Mouse (Mus musculus) limb, embryonic 14.5 days (tissue): Measurements from ENCODE around the gene Mark4. TPM values are rescaled to one million over a fixed set of nuclear protein-coding genes. Genes with fewer than 3 reads are reported as not detected.

Experiments used
- ATAC-seq: fragments of 200-750 bp; cut with Nextera tagmentation; 2 replicates; pipeline ENCODE4 v1.8.0; 2017; ENCODE audit warnings: low read depth, moderate number of reproducible peaks, moderate TSS enrichment; ENCODE audit not compliant: low FRiP score
- DNase-seq: peaks from one replicate; pipeline ENCODE4 v3.0.0-alpha.2; 2015; ENCODE audit warnings: low spot score
- H3K27ac ChIP-seq: fragments of 300-500 bp; sonication (generic); replicated peaks from 2 replicates; pipeline ENCODE4 v1.5.1; 2014; ENCODE audit warnings: low read depth, mild to moderate bottlenecking, low read length, moderate library complexity, mixed read lengths
- H3K27me3 ChIP-seq: fragments of 300-500 bp; sonication (generic); 2 replicates; pipeline ENCODE4 v1.6.1; 2014; ENCODE audit warnings: low read length, mixed read lengths; ENCODE audit not compliant: control insufficient read depth, insufficient read depth
- H3K36me3 ChIP-seq: fragments of 300-500 bp; sonication (generic); 2 replicates; pipeline ENCODE4 v1.6.1; 2014; ENCODE audit warnings: mild to moderate bottlenecking, low read length, moderate library complexity, mixed read lengths; ENCODE audit not compliant: control insufficient read depth, insufficient read depth
- H3K4me1 ChIP-seq: fragments of 300-500 bp; sonication (generic); 2 replicates; pipeline ENCODE4 v1.6.1; 2014; ENCODE audit warnings: antibody characterized with exemption, low read length, mixed read lengths; ENCODE audit not compliant: control insufficient read depth, insufficient read depth
- H3K4me2 ChIP-seq: fragments of 300-500 bp; sonication (generic); replicated peaks from 2 replicates; pipeline ENCODE4 v1.6.1; 2014; ENCODE audit warnings: low read depth, mild to moderate bottlenecking, low read length, moderate library complexity; ENCODE audit not compliant: severe bottlenecking
- H3K4me3 ChIP-seq: fragments of 300-500 bp; sonication (generic); replicated peaks from 2 replicates; pipeline ENCODE4 v1.5.1; 2014; ENCODE audit warnings: low read length
- H3K9ac ChIP-seq: fragments of 300-500 bp; sonication (generic); 2 replicates; pipeline ENCODE4 v1.6.1; 2014; ENCODE audit warnings: mild to moderate bottlenecking, low read depth, low read length, moderate library complexity; ENCODE audit not compliant: severe bottlenecking
- H3K9me3 ChIP-seq: fragments of 300-500 bp; sonication (generic); 2 replicates; pipeline ENCODE4 v1.6.1; 2016; ENCODE audit warnings: low read length; ENCODE audit not compliant: control insufficient read depth
- POLR2A ChIP-seq: fragments of 200-500 bp; IDR thresholded peaks from 2 replicates; pipeline ENCODE4 v1.8.0; 2012; ENCODE audit warnings: inconsistent platforms, mild to moderate bottlenecking, moderate library complexity, borderline replicate concordance; ENCODE audit not compliant: insufficient read depth, insufficient read length; ENCODE audit errors: extremely low read depth
- WGBS: fragments of 180-500 bp; shearing (Covaris S2); extraction: QIAGEN DNeasy Blood & Tissue Kit; methylation state at CpG from one replicate; pipeline ENCODE4 v1.1.7; 2014; 5-methylcytosine and 5-hydroxymethylcytosine counted together
- polyA plus RNA-seq, 2 experiments: library from polyadenylated mRNA; depleted of rRNA in 1 of 2; stranded (reverse) in 1 of 2; unstranded in 1 of 2; fragments of >200 nt; fragmentation: Nextera tagmentation in 1 of 2; extraction: Ambion mirVana in 1 of 2; gene quantifications; 2 replicates each; pipeline versions ENCODE4 v1.2.1 to v1.2.3; 2012 to 2014

Gene Mark4
- polyA plus RNA-seq (2012; rRNA removed) (34.8 and 39.8 TPM in 2 replicates), polyA plus RNA-seq (2014; fragmentation: Nextera tagmentation; extraction: Ambion mirVana) (11.5 and 13.3 TPM in 2 replicates)

DNA sequence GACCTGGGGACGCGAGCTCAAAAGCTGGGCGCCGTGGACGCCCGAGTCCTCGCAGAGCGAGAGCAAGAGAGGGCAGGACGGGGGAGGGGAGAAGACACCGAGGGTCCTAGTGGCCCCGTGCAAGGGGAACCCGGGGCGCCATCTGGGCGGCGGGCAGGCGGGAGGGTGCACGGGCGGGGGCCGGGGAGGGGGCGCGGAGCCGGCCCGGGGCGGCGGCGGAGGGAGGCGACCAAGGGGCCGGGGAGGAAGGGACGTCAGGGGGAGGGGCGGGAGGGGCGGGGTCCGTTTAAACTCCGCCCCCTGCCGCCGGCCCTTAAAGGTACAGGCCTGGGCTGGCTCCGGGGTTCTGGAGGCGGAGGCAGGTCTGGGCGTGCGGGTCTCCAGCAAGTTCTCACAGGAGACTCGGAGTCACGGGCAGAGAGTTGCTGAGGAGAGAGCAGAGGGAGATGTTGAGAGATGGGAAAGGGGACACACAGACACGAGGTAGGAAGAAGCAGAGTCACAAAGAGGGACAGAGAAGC, at the start of gene Mark4:
TSS of gene Mark4 (minus strand) at position 231 of the 521 bp plus-strand sequence.
- peak within 1 kb of the TSS; percentile 65 for H3K4me2 ChIP-seq
- WGBS = 3% methylated on average over 15 of the region's 42 CpGs
- H3K9ac ChIP-seq = peak within 1 kb of the TSS; percentile 87
- DNase-seq (peak; percentile 87), ATAC-seq (peak; percentile 89)
- H3K4me1 ChIP-seq = peaks cover 14% of the 10 kb centered on the region; the same call in 1 of the 2 replicates
- peak; percentile 81; the same call in 1 of the 2 replicates for TF ChIP-seq POLR2A
- H3K4me3 ChIP-seq = peak within 1 kb of the TSS; percentile 89
- H3K36me3 ChIP-seq = peaks cover 9% of the 10 kb centered on the region; the same call in 1 of the 2 replicates
- H3K27me3 ChIP-seq = no peaks in the 10 kb centered on the region
- peak within 1 kb of the TSS; percentile 73 for H3K27ac ChIP-seq
- H3K9me3 ChIP-seq = no peaks in the 10 kb centered on the region

DNA sequence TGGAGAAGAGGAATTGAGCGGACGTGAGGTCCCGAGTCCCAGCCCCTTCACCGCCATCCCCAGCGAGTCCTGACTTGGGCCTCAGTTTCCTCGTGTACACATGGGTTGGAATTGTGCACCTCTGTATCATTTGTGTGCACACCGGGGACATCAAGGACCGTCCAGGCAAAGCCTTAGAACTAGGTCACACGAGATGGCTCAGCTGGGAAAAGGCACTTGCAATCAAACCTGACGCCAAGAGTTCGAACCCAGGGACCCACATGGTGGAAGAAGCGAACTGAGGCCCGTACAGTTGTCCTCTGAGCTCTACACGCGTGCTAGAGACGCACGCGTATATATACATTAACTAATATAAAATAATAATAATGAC, 49.0 kb upstream of the Mark4 start:
- Histone ChIP-seq H3K4me1 (peaks cover 7% of the 10 kb centered on the region), H3K36me3 (no peaks in the 10 kb centered on the region), H3K9ac (peak overlapping the region; percentile 80), H3K9me3 (no peaks in the 10 kb centered on the region), H3K27ac (peak overlapping the region; percentile 19; the same call in 1 of the 2 replicates), H3K27me3 (no peaks in the 10 kb centered on the region), H3K4me3 (peak overlapping the region; percentile 84), H3K4me2 (peak overlapping the region; percentile 98)
- no peak for DNase-seq
- no peak for TF ChIP-seq POLR2A
- WGBS = 4% methylated on average over 17 of the region's 18 CpGs
- ATAC-seq = no peak

DNA sequence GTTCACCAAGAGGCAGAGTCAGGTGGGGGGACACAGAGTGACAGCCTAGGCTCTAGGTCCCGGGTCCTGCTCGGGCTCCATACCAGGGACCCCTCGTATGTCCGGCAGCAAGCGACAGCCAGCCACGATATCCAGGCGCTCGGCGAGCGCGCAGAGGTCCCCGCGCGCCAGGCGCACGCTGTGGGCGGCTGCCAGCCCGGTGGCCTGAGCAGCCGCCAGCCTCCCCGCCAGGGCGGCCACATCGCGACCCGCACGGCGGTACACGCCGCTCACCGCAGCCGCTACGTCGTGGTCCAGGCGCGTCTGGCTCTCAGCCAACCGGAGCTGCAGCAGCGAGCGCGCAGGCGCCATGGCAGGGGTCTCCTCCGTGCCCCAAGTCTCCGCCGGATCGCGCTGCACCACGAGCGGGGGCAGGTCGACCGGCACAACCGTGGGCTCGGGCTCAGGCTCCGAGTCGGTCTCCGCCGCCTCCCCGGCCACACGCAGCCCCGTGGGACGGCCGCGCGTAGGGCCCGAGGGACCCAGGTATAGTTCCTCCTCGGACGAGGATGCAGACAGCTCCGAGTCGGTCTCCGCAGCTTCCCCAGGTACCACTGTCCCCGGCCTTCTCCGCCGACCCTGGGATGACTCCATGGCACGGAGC, 48.5 kb upstream of the Mark4 start:
- Histone ChIP-seq H3K9ac (peak overlapping the region; percentile 80), H3K27me3 (no peaks in the 10 kb centered on the region), H3K36me3 (no peaks in the 10 kb centered on the region), H3K4me3 (peak overlapping the region; percentile 84), H3K27ac (peak overlapping the region; percentile 19; the same call in 1 of the 2 replicates), H3K4me2 (peak overlapping the region; percentile 98), H3K4me1 (peaks cover 7% of the 10 kb centered on the region), H3K9me3 (no peaks in the 10 kb centered on the region)
- WGBS = 1% methylated on average over 66 of the region's 71 CpGs
- 0 out of 2 replicates have a peak, but pooled peaks have one; percentile 13 for TF ChIP-seq POLR2A
- ATAC-seq = no peak; the same call in 1 of the 2 replicates
- DNase-seq = peak; percentile 49

DNA sequence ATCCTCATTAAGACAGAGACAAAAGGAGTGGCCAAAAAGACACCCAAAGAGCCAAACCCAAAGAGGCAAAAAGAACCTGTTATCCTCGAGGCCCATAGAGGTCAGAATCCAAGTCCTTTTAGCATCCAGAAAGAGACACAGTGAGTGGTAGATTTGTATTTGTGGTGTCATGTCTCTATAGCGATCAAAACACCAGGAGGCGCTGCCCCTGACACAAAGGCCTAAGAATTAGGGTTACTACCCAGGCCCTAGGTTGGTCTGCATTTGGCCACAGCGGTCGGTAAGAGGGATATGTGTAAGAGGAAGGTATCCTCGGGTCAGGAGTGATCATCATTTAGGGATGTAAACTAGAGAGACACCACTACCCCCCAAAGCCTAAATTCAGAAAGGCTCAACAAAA, 47.7 kb upstream of the Mark4 start:
- no peak for TF ChIP-seq POLR2A
- H3K4me1 ChIP-seq = peaks cover 7% of the 10 kb centered on the region
- DNase-seq (no peak), ATAC-seq (no peak)
- WGBS = 31% methylated on average over 6 of the region's 6 CpGs
- H3K9me3 ChIP-seq = no peaks in the 10 kb centered on the region
- H3K9ac ChIP-seq = no peak overlapping the region
- peak overlapping the region; percentile 84 for H3K4me3 ChIP-seq
- no peaks in the 10 kb centered on the region for H3K27me3 ChIP-seq
- H3K4me2 ChIP-seq = peak overlapping the region; percentile 98; the same call in 1 of the 2 replicates
- H3K27ac ChIP-seq = no peak overlapping the region
- H3K36me3 ChIP-seq = no peaks in the 10 kb centered on the region

DNA sequence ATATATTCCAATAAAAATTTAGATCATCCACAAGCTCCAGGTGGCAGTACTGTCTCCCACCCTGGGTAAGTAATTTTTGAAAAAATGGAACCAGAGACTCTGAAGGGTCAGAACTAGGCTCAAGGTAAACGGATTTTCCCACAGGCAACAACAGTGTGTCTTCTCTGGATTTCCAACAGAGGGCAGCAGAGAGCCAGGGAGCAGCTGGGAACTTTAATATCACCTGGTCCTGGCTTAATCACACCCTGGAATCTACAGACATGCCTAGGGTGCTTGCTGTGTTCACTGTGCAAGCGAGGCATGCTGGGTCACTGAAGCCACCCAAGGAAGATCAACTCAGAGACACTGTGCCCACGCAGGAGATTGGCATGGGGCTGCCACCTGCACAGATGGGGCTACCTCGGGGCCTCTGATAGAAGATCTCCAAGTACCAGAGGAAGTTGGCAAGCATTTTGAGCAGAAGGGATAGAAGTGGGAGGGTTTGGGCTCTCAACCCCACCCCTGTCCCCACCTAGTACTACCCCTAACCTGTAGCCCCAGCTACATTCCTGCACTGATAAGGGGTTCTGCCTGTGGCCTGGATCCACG, 45.0 kb upstream of the Mark4 start:
- H3K4me1 ChIP-seq = peaks cover 4% of the 10 kb centered on the region
- ATAC-seq (no peak), DNase-seq (peak; percentile 65)
- H3K27ac ChIP-seq = no peak overlapping the region
- no peak overlapping the region for H3K9ac ChIP-seq
- TF ChIP-seq POLR2A = no peak
- no peak overlapping the region for H3K4me3 ChIP-seq
- no peaks in the 10 kb centered on the region for H3K9me3 ChIP-seq
- no peak overlapping the region for H3K4me2 ChIP-seq
- no peaks in the 10 kb centered on the region for H3K36me3 ChIP-seq
- 38% methylated on average over 5 of the region's 5 CpGs for WGBS
- no peaks in the 10 kb centered on the region for H3K27me3 ChIP-seq
